Mouse (Mus musculus) ES-Bruce4 (cell line): ENCODE measurements at regions not wholly inside any gene's neighbourhood (a gene's known extent, or its start where the extent isn't known, plus 50 kb on each side); places are given as distances from the start of the nearest gene placed in this dataset.

Experiments used
- CTCF ChIP-seq: IDR thresholded peaks from one replicate; pipeline ENCODE4 v1.8.1; 2011; ENCODE audit warnings: low read depth, low read length
- POLR2A ChIP-seq: IDR thresholded peaks from one replicate; pipeline ENCODE4 v1.8.1; 2011; ENCODE audit warnings: low read length; ENCODE audit not compliant: insufficient read depth

DNA sequence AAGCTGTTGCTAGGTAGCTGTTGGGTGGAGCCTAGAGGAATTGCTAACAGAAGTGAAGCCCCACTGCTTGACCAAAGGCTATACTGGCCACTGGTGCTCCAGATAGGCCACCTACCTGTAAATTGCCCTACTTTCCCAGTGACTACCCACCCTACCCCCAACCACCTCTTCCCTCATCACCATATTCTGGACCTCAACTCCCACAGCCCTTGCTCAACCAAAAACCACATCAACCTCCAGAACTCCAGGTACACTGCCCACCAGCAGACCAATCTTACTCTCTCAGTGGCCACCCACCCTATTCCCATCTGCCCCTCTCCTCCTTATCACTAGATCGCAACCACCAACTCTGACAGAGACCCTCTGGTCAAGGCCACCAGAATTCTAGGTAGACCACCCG is 63.4 kb upstream of the D7Ertd443e start:
- no peak for TF ChIP-seq CTCF
- TF ChIP-seq POLR2A: no peak
